Mouse (Mus musculus) bone marrow macrophage, adult 2 months (primary cell): ENCODE measurements around the gene 5430427O19Rik.

Experiments used
- CTCF ChIP-seq: IDR thresholded peaks from 2 replicates; pipeline ENCODE4 v1.5.1; 2012; ENCODE audit warnings: low read depth, mild to moderate bottlenecking, low read length, moderate library complexity
- POLR2A ChIP-seq: IDR thresholded peaks from 2 replicates; pipeline ENCODE4 v1.6.1; 2012; ENCODE audit warnings: mild to moderate bottlenecking, low read depth, low read length, borderline replicate concordance

GRCm38 (mm10) chrX:85919034-85919433 lies 48.9 kb downstream of the 5430427O19Rik start:
- TF ChIP-seq CTCF (no peak), POLR2A (no peak)
